Mouse (Mus musculus) forebrain, embryonic 16.5 days (tissue): Measurements from ENCODE around the gene Pdhb. TPM values are rescaled to one million over a fixed set of nuclear protein-coding genes. Genes with fewer than 3 reads are reported as not detected.
"Not testable (repeated sequence)": the region's sequence is repeated elsewhere in the genome, so short reads cannot be mapped to it uniquely, and the experiment has no call there.

Source experiments
- ATAC-seq: fragments of 200-750 bp; cut with Nextera tagmentation; 2 replicates; pipeline ENCODE4 v1.8.0; 2017; ENCODE audit warnings: mild to moderate bottlenecking, moderate library complexity
- H3K27ac ChIP-seq: fragments of 300-500 bp; sonication (generic); 2 replicates; pipeline ENCODE4 v1.5.1; 2014; ENCODE audit warnings: low read length, control low read depth
- H3K27me3 ChIP-seq: fragments of 300-500 bp; sonication (generic); replicated peaks from 2 replicates; pipeline ENCODE4 v1.6.1; 2014; ENCODE audit warnings: low read length; ENCODE audit not compliant: control insufficient read depth, insufficient read depth
- H3K36me3 ChIP-seq: fragments of 300-500 bp; sonication (generic); 2 replicates; pipeline ENCODE4 v1.6.1; 2014; ENCODE audit not compliant: control insufficient read depth, insufficient read depth
- H3K4me1 ChIP-seq: fragments of 300-500 bp; sonication (generic); replicated peaks from 2 replicates; pipeline ENCODE4 v1.6.1; 2014; ENCODE audit warnings: low read length; ENCODE audit not compliant: control insufficient read depth, insufficient read depth
- H3K4me2 ChIP-seq: fragments of 300-500 bp; sonication (generic); 2 replicates; pipeline ENCODE4 v1.6.1; 2014; ENCODE audit warnings: mild to moderate bottlenecking, low read length, control low read depth
- H3K4me3 ChIP-seq: fragments of 300-500 bp; sonication (generic); replicated peaks from 2 replicates; pipeline ENCODE4 v1.5.1; 2014; ENCODE audit warnings: mild to moderate bottlenecking, low read length, control low read depth
- H3K9ac ChIP-seq: fragments of 300-500 bp; sonication (generic); replicated peaks from 2 replicates; pipeline ENCODE4 v1.6.1; 2014; ENCODE audit warnings: low read depth, low read length, control low read depth
- H3K9me3 ChIP-seq: fragments of 300-500 bp; sonication (generic); 2 replicates; pipeline ENCODE4 v1.6.1; 2016; ENCODE audit warnings: low read length; ENCODE audit not compliant: control insufficient read depth
- WGBS: fragments of 180-500 bp; shearing (Covaris S2); extraction: QIAGEN DNeasy Blood & Tissue Kit; methylation state at CpG from one replicate; pipeline ENCODE4 v1.1.7; 2014; 5-methylcytosine and 5-hydroxymethylcytosine counted together
- polyA plus RNA-seq: library from polyadenylated mRNA; unstranded; fragments of >200 nt; fragmentation: Nextera tagmentation; extraction: Ambion mirVana; gene quantifications from 2 replicates; pipeline ENCODE4 v1.2.1, GENCODE M21; 2015

Gene Pdhb
- polyA plus RNA-seq, 1 experiment from 2014 or later = 249 TPM

GRCm38 (mm10) chr14:8124046-8124881 is 48.6 kb downstream of the Pdhb start:
- Histone ChIP-seq H3K9me3 (no peaks in the 10 kb centered on the region), H3K9ac (no peak overlapping the region), H3K27me3 (no peaks in the 10 kb centered on the region), H3K4me2 (no peak overlapping the region), H3K36me3 (0 out of 2 replicates have a peak, but pooled peaks cover 2% of the 10 kb centered on the region), H3K27ac (no peak overlapping the region), H3K4me1 (no peaks in the 10 kb centered on the region), H3K4me3 (no peak overlapping the region)
- ATAC-seq = no peak
- 83% methylated on average over 7 of the region's 7 CpGs for WGBS

- H3K4me2 ChIP-seq, H3K9ac ChIP-seq, H3K9me3 ChIP-seq, H3K4me3 ChIP-seq, H3K36me3 ChIP-seq, ATAC-seq, H3K27me3 ChIP-seq, H3K4me1 ChIP-seq, H3K27ac ChIP-seq: not testable (repeated sequence)
- 97% methylated on average over 10 of the region's 10 CpGs for WGBS
Observed at GRCm38 (mm10) chr14:8123611-8124010, 49.2 kb downstream of the Pdhb start.

- no peak overlapping the region for H3K4me2 ChIP-seq
- 0 out of 2 replicates have a peak, but pooled peaks cover 2% of the 10 kb centered on the region for H3K36me3 ChIP-seq
- no peak overlapping the region for H3K9ac ChIP-seq
- no peak overlapping the region for H3K27ac ChIP-seq
- no peaks in the 10 kb centered on the region for H3K9me3 ChIP-seq
- 72% methylated on average over 7 of the region's 7 CpGs for WGBS
- peak; percentile 57; the same call in 1 of the 2 replicates for ATAC-seq
- H3K27me3 ChIP-seq = no peaks in the 10 kb centered on the region
- H3K4me1 ChIP-seq = no peaks in the 10 kb centered on the region
- H3K4me3 ChIP-seq = no peak overlapping the region
Observed at GRCm38 (mm10) chr14:8123141-8123540, 49.7 kb downstream of the Pdhb start.

- Histone ChIP-seq H3K27me3 (no peaks in the 10 kb centered on the region), H3K4me1 (no peaks in the 10 kb centered on the region), H3K9ac (no peak overlapping the region), H3K9me3 (no peaks in the 10 kb centered on the region), H3K4me2 (no peak overlapping the region), H3K27ac (no peak overlapping the region), H3K4me3 (no peak overlapping the region), H3K36me3 (0 out of 2 replicates have a peak, but pooled peaks cover 2% of the 10 kb centered on the region)
- no peak for ATAC-seq
- 89% methylated on average over 3 of the region's 3 CpGs for WGBS
Observed at GRCm38 (mm10) chr14:8119904-8120303, 52.9 kb downstream of the Pdhb start.

- Histone ChIP-seq H3K9ac (no peak overlapping the region), H3K4me2 (no peak overlapping the region), H3K4me1 (no peaks in the 10 kb centered on the region), H3K4me3 (no peak overlapping the region), H3K9me3 (no peaks in the 10 kb centered on the region), H3K36me3 (0 out of 2 replicates have a peak, but pooled peaks cover 2% of the 10 kb centered on the region), H3K27ac (no peak overlapping the region), H3K27me3 (no peaks in the 10 kb centered on the region)
- WGBS = 87% methylated on average over 5 of the region's 5 CpGs
- ATAC-seq = no peak
Observed at GRCm38 (mm10) chr14:8119454-8119853, 53.4 kb downstream of the Pdhb start.

- 84% methylated on average over 2 of the region's 2 CpGs for WGBS
- Histone ChIP-seq H3K27ac (no peak overlapping the region), H3K4me2 (no peak overlapping the region), H3K4me1 (no peaks in the 10 kb centered on the region), H3K27me3 (no peaks in the 10 kb centered on the region), H3K9ac (no peak overlapping the region), H3K9me3 (no peaks in the 10 kb centered on the region), H3K36me3 (0 out of 2 replicates have a peak, but pooled peaks cover 2% of the 10 kb centered on the region), H3K4me3 (no peak overlapping the region)
- no peak for ATAC-seq
Observed at GRCm38 (mm10) chr14:8117371-8117770, 55.5 kb downstream of the Pdhb start.

Other genes starting within 250 kb of the Pdhb start
- gene Gm45521, start 215.7 kb downstream of the Pdhb start, polyA plus RNA-seq = 0.44 TPM in 1 of 2 replicates, not detected in the other
- 0.06 and 0.10 TPM in 2 replicates for gene Dnase1l3, start 178.5 kb downstream of the Pdhb start, polyA plus RNA-seq
- gene Abhd6, start 170.1 kb downstream of the Pdhb start, polyA plus RNA-seq = 35.9 and 36.7 TPM in 2 replicates
- 59.5 and 70.2 TPM in 2 replicates for gene Rpp14, start 92.7 kb downstream of the Pdhb start, polyA plus RNA-seq
- 51.2 and 63.0 TPM in 2 replicates for gene Pxk, start 74.8 kb downstream of the Pdhb start, polyA plus RNA-seq
- gene Kctd6, start 41.1 kb upstream of the Pdhb start, polyA plus RNA-seq = 7.2 and 8.1 TPM in 2 replicates
- 0.44 TPM in 1 of 2 replicates, not detected in the other for gene Acox2, start 86.3 kb upstream of the Pdhb start, polyA plus RNA-seq
- 0.54 and 0.73 TPM in 2 replicates for gene Fam107a, start 145.0 kb upstream of the Pdhb start, polyA plus RNA-seq
- gene Oit1, start 205.7 kb upstream of the Pdhb start, polyA plus RNA-seq = not detected in 2 replicates